Mouse (Mus musculus) midbrain, embryonic 14.5 days (tissue): ENCODE data around the gene Uck2. TPM values are rescaled to one million over a fixed set of nuclear protein-coding genes. Genes with fewer than 3 reads are reported as not detected.

Source experiments
- ATAC-seq: fragments of 200-750 bp; cut with Nextera tagmentation; 2 replicates; pipeline ENCODE4 v1.8.0; 2017; ENCODE audit warnings: moderate number of reproducible peaks, moderate library complexity; ENCODE audit not compliant: low FRiP score, low TSS enrichment
- DNase-seq: peaks from one replicate; pipeline ENCODE4 v3.0.0-alpha.2; 2015
- H3K27ac ChIP-seq: fragments of 300-500 bp; sonication (generic); replicated peaks from 2 replicates; pipeline ENCODE4 v1.5.1; 2014; ENCODE audit warnings: mild to moderate bottlenecking, low read depth, low read length, moderate library complexity
- H3K27me3 ChIP-seq: fragments of 300-500 bp; sonication (generic); 2 replicates; pipeline ENCODE4 v1.6.1; 2014; ENCODE audit warnings: low read length, control low read depth, mixed read lengths; ENCODE audit not compliant: control insufficient read depth, insufficient read depth
- H3K36me3 ChIP-seq: fragments of 300-500 bp; sonication (generic); 2 replicates; pipeline ENCODE4 v1.6.1; 2014; ENCODE audit warnings: low read length, control low read depth; ENCODE audit not compliant: control insufficient read depth, insufficient read depth
- H3K4me1 ChIP-seq: fragments of 300-500 bp; sonication (generic); 2 replicates; pipeline ENCODE4 v1.6.1; 2014; ENCODE audit warnings: mild to moderate bottlenecking, antibody characterized with exemption, low read length, control low read depth; ENCODE audit not compliant: control insufficient read depth, insufficient read depth
- H3K4me2 ChIP-seq: fragments of 300-500 bp; sonication (generic); 2 replicates; pipeline ENCODE4 v1.6.1; 2014; ENCODE audit warnings: mild to moderate bottlenecking, low read length, moderate library complexity
- H3K4me3 ChIP-seq: fragments of 300-500 bp; sonication (generic); replicated peaks from 2 replicates; pipeline ENCODE4 v1.5.1; 2014; ENCODE audit warnings: low read depth, low read length
- H3K9ac ChIP-seq: fragments of 300-500 bp; sonication (generic); replicated peaks from 2 replicates; pipeline ENCODE4 v1.6.1; 2014; ENCODE audit warnings: mild to moderate bottlenecking, low read length, moderate library complexity
- H3K9me3 ChIP-seq: fragments of 300-500 bp; sonication (generic); 2 replicates; pipeline ENCODE4 v1.6.1; 2016; ENCODE audit warnings: low read length, control low read depth, mixed read lengths; ENCODE audit not compliant: control insufficient read depth
- WGBS: fragments of 180-500 bp; shearing (Covaris S2); extraction: QIAGEN DNeasy Blood & Tissue Kit; methylation state at CpG from one replicate; pipeline ENCODE4 v1.1.7; 2014; 5-methylcytosine and 5-hydroxymethylcytosine counted together
- microRNA-seq: library from miRNA; unstranded; fragments of <30 nt; microRNA quantifications from one replicate; pipeline ENCODE4, GENCODE M21; 2016
- polyA plus RNA-seq: library from polyadenylated mRNA; unstranded; fragments of >200 nt; fragmentation: Nextera tagmentation; extraction: Ambion mirVana; gene quantifications from 2 replicates; pipeline ENCODE4 v1.2.1, GENCODE M21; 2014

Gene Uck2
- polyA plus RNA-seq, 1 experiment from 2014 or later: 54.1 TPM

DNA sequence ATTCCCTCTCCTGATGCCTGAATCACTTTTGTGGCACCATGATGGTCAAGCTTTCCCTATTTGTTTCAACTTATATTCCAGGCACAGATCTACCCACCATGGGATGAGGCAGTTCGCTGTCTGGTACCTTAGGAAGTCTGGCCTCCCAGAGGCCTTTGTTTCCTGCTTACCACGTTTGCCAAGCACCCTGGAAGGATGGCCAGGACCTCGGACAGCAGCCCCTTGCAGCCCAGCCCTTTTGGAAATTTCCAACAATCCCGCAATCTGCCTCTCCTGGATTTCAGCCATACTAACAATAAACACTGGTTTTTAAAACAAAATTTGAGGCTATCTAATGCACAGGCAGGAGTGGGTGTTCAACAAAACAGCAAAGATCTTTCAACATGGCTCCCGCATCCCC, 97.3 kb downstream of the Uck2 start:
- no peak for ATAC-seq

DNA sequence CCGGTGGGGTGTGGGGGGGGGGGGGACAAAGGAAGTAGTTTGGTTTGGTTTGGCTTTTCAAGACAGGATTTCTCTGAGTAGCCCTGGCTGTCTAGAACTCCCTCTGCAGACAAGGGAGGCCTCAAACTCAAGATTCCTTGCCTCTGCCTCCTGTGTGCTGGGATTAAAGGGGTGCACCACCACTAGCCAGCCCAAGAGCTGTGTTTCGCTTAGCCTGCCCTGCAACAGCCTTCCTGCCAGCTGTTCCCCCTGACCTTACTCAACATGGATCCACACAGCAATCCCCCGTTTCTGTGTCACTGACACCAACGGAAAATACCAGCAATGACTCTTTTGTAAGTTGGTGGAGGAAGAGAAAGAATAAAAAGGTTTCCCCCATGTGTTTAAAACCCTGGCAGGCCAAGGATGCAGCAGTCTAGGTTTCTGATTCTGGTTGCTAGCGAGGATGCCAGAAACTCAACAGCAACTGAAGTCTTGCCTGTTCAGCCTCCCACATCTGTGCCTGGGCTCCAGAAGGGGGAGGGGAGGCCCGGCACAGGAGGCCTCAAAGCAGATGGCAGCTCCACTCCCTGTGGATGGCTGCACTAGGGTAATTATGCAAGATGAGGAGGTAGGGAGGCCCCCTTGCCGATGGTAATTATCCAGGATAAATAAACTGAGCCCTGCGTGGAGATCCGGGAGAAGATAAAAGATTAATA, 103.1 kb downstream of the Uck2 start:
- no peak overlapping the region for H3K4me2 ChIP-seq
- no peaks in the 10 kb centered on the region for H3K27me3 ChIP-seq
- peaks cover 7% of the 10 kb centered on the region for H3K4me1 ChIP-seq
- ATAC-seq: peak; percentile 89
- H3K27ac ChIP-seq: peak overlapping the region; percentile 71
- no peak overlapping the region for H3K9ac ChIP-seq
- no peak overlapping the region for H3K4me3 ChIP-seq
- 26% methylated on average over 9 of the region's 9 CpGs for WGBS
- H3K36me3 ChIP-seq: no peaks in the 10 kb centered on the region
- no peaks in the 10 kb centered on the region for H3K9me3 ChIP-seq
- DNase-seq: peak; percentile 77

More for the DNA sequence above, 97.3 kb downstream of the Uck2 start:
- no peak overlapping the region for H3K4me2 ChIP-seq
- no peak overlapping the region for H3K4me3 ChIP-seq
- H3K36me3 ChIP-seq: no peaks in the 10 kb centered on the region
- no peak for DNase-seq
- 44% methylated on average over 5 of the region's 5 CpGs for WGBS
- H3K27ac ChIP-seq: no peak overlapping the region
- no peaks in the 10 kb centered on the region for H3K27me3 ChIP-seq
- H3K9ac ChIP-seq: no peak overlapping the region
- no peaks in the 10 kb centered on the region for H3K9me3 ChIP-seq
- no peaks in the 10 kb centered on the region for H3K4me1 ChIP-seq

Small RNA genes lying within 50 kb of the gene (microRNA-seq; reads per million reads assigned to microRNA genes)
- gene Mir6347: not detected

Other genes with a start within 250 kb of the Uck2 start
- gene Tmco1, start 23.1 kb upstream of the Uck2 start, polyA plus RNA-seq: 65.4 and 69.0 TPM in 2 replicates
- 23.2 and 28.6 TPM in 2 replicates for gene Aldh9a1, start 64.7 kb upstream of the Uck2 start, polyA plus RNA-seq
- gene Mgst3, start 108.5 kb upstream of the Uck2 start, polyA plus RNA-seq: 124 and 177 TPM in 2 replicates
- gene Lrrc52, start 181.5 kb upstream of the Uck2 start, polyA plus RNA-seq: not detected in 2 replicates